Mouse (Mus musculus): Measurements from ENCODE around the gene E2f2.

E2f2 gene

DNA sequence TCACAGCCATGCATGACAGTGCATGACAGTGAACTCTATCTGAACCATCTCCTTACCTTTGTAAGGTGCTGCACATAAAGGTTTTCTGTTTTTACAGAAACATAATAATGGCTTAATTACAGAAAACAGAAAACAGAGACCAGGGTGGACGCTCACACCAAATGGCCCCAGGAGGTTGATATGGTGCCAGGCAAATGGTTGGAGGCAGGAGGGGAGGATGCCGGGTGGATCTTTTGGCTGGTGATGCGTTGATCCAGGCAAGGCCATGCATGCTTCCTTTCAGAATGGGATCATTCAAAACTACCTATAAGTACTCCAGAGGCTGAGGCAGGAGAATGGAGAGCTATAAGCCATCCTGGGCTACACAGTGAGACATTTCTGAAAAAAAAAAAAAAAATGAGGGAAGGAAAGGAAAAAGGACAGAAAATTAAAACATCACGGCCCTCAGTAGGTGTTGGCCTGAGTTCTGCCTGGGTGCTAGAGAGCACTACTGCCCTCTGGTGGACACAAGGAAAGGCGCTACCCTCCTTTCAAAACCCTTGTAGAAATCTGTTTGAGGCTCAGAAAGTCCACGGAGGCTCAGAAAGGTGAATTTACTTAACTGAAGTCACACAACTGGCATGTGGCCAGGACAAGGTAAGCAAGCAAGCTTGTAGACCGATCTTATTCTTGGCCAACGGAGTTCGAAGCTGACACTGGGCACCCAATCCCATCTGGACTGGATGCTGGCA, 27.5 kb downstream of the E2f2 start:
- DNase-seq (ENCODE audit: low spot score in 2 of 2): no peak

DNA sequence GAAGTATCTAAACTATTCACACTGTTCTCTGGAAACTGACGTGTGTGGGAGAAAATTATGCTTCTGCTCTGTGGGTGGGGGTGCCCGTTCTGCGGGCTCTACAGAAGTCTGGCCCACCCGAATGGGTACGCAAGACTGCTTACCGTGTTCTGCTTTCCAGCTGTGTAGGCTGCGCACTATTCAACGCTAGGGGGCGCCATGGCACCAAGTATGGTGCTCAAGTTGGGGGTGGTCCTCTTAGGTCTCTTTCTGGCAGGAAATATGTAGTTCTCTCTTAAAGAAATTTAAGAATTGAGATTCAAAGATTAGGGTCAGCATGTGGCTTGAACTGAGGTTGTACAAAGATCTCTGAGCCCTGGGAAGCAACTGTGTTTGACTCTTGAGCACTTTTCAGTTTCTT, 30.3 kb downstream of the E2f2 start:
- DNase-seq (ENCODE audit: low spot score in 2 of 2): peak in 1 of 2 experiments; percentile 63

DNA sequence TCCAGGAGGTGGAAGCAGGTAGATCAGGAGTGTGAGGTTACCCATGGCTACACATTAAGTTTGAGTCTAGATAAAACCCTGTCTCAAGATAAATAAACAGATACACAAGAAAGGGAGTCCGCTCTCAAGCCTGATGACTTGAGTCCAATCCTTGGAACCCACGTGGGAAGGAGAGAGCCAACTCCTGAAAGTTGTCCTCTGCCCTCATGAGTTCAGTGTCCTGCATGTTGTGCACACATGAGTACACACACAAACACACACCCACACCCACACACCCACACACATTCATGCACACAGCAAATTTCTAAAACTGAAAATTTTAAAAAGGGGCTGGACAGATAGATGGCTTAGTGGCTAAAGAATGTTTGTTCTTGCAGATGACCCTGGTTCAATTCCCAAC, 32.6 kb downstream of the E2f2 start:
- no peak for DNase-seq (ENCODE audit: low spot score in 2 of 2)

DNA sequence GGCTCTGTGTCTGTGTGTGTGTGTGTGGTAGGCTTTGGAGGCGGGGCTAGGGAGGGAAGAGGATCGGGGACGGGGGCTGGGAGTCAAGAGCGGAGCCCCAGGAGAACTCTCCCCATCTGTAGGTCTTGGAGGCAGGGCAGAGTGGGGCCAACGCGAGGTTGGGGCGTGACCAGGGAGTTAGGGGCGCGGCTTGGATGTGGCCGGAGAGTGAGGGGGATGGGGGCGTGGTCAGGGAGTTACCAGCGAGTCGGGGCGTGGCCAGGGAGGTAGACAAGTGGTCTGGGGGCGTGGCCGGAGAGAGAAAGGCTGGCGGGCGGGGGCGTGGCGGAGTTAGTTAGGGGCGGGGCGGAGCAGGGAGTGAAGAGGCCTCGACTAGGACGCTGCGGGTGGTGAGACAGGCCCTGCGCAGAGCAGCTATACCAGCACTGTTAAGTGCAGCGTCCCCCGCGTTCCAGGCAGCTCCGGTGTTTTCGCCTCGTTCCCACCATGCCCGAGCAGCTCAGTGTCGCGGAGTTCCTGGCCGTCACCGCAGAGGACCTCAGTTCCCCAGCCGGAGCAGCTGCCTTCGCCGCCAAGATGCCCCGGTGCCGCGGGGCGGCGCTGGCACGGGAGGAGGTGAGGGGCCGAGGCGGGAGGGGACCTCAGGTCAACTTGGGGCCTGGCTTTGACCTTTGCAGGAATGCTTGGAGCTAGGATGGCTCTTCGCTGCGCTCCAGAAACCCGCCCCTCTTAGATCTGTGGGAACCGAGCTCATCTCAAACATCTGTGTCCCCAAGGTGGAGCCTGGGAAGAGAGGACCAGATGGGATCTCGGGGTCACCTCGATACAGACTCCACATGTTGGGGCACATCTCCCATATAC, 34.1 kb downstream of the E2f2 start, which contains the start of gene Asap3:
Gene Asap3, plus strand, starts transcription at position 333 of the 861 bp plus-strand sequence.
- DNase-seq (ENCODE audit: low spot score in 2 of 2): peak; percentile 76 to 80

DNA sequence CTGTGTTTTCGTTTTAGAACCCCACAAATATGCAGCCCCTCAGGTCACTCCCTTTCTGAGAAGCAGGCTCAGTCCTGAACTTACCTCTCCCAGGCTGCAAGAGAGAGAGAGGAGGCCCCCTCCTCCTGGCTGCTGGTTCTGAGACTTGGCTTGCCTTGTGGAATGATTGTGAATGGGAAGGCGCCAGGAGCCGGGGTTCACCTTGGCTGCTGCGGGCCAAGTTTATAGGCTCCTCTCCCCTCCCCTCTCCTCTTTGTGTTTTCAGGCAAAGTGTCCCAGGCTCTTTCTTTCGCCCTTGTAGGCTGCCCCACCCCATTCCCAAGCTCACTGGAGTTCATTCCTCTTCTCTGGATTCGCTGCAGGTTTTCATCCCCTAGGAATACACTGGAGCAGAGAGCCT, 34.7 kb downstream of the E2f2 start:
- no peak for DNase-seq (ENCODE audit: low spot score in 2 of 2)

DNA sequence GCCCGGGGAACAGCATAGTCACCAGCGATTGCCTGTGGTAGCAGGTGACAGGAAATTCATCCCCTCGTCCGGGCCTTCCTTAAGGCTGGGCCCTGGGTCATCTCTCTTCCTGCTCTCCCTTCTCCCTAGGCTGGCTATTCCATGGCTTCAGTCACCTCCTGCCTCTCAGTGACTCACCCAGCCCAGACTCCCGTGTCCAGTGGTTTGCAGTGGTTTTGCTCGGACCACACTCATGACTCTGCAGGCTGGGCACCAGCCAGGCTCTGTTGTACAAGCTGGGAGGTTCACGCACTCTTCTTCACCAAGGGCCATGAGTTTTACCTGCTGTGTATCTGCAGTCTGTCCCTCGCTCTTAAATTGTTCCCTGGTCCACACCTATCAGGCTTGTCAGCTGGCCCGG, 38.7 kb downstream of the E2f2 start:
- DNase-seq (ENCODE audit: low spot score in 2 of 2): no peak

DNA sequence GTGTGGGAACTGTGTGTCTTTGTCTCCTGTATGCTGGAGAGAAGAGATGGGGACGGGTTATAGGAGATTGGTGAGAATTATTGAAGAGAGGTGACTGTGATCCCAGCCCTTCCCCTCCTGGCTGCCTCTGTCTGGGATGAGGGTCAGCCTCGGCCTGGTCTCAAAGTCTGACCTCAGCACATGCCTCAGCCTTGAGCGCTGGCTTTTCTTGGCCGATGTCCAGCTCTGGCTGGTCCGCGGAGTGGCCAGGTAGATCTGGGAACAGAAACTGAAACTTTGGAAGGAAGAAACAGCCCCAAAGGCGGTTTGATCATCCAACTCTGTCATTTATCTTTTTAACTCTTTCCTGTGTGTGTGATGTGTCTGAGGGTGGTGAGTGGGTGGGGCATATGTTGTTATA, 41.4 kb downstream of the E2f2 start:
- DNase-seq (ENCODE audit: low spot score in 2 of 2): no peak

DNA sequence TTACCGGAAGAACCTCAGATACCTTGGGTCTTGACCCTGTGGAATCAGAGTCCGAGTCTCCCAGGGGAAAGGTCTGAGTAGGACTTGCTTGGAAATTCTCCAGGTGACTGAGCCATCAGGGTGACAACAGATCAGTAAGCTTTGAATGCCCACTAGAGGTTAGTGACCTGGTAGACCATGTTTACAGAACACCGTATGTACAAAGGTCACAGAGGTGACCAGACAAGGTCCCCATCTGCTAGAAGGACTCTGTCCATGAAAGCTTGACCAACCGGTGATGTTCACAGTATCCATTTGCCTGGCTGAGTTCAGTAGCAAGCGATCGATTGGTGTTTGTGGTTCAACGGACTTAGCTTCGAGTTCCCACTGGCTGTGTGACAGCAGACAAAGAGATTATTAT, 42.6 kb downstream of the E2f2 start:
- no peak for DNase-seq (ENCODE audit: low spot score in 2 of 2)

DNA sequence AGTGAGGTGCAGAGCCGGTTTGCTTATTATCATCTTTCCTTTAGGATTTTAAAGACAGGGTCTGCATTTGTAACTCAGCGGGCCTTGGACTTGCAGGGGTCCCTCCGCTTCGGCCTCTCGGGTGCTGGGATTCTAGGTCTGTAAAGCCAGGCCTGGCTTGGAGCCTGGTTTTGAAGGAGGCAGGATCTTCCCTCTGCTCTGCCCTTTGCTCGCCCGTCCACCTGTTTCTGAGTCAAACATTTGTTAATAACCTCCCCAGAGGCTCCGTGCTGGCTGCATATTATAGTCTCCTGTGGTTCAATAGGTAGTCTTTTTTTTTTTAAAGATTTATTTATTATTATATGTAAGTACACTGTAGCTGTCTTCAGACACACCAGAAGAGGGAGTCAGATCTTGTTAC, 43.4 kb downstream of the E2f2 start:
- DNase-seq (ENCODE audit: low spot score in 2 of 2): no peak

DNA sequence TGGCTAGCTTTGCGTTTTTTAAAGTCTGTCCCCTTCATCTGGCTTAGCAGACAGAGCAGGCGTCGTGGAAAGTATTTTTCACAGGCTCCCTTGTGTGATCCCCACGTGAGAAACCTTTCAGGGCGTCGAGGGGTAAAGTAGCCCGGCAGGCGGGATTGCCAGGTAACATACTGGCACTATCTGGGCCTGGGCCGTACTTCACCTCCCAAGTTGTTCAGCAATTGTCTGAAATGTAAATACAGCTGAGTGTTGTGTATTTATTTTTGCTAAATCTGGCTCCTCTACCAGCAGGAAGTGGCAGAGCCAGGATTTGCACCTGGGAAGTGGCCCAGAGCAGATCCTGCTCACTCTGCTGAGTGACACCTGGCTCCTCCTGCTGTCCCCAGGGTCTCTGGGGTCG, 44.9 kb downstream of the E2f2 start:
- no peak for DNase-seq (ENCODE audit: low spot score in 2 of 2)

DNA sequence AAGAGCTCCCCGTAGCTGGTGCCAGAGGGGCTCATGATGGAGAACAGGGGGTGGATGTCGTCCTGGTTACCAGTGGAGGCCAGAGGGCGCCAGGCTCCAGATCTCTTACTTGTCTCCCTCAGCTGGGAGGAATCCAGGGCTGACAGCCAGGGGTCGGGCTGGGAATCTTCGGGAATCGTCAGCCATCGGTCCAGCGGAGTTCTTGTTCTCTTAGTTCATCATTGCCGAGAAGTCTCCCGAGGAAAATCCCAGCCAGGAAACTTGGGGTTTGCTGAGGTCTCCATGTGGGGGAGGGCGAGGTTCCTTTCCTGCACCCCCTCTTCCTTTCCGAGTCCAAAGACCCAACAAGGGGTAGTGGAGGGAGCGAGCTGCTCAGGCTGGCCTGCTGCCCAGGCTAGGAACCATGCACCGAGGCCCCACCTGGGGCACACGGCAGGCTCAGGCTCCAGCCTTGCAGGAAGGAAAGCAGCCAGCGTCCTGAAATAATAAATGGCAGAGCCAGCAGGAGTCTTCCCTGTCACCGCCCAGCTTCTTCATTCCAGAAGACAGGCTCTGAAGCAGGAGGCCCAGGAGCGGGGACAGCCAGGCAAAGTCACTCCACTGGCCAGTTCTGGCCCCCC, 46.5 kb downstream of the E2f2 start:
- DNase-seq (ENCODE audit: low spot score in 2 of 2): no peak

DNA sequence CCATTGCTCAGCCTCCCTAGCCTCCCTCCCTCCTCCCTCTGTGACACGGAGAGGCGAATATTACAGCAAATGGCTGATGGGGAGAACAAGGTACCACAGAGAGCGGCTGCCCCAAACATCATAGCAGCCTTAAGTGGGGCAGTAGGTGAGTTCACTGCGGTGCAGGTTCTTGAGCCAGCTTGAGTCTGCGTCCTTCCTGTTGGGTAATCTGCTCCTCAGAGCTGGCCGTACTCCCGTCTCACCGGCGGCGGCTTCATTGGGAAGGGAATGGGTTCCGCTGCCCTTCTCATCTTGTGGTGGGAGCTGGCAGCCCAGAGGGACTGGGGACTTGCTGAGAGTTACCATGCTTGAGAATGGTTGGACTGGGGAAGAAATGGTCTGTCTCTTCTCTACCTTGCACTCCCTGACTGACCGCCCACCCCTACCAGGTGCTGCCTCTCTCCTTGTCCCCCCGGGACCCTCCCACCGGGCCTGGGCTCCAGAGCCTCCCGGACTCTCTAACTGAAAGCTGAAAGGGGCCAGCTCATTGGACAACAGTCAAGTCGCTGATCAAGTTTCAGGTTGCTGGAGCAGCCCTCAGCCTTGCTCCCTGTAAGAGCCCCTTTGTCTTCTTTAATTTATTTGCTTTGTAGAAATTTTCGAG, 48.1 kb downstream of the E2f2 start:
- DNase-seq (ENCODE audit: low spot score in 2 of 2): no peak

DNA sequence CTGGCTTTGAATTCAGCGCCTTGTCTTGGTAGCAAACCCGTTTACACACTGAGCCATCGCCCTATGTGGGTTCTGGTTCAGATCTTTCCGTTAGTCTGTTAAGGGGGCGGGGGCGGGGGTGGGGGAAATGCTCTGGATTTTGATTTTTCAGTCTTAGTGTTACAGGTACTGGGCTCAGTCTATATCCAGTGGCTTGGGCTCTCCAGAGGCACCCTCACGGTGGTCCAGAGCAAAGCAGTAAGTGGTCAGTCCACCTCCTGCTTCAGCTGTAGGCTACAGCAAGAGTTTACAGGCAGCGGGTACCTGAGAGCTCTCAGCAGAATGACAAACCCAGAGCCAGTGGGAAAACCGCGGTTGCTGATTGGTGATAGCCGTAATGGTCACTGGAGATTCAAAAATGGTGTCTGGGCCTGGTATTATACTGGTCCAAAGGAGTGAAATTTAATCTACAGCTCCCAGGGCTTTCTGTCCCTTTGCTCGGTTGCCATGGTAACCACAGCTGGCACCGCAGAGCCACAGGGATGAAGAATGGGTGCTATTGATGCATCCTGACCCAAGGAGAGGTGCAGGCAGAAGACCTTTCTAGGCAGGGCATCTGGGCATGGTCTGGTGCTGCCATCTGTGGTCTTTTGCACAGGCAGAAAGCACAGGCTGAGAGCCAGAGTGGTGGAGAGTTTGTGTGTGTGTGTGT, 51.5 kb downstream of the E2f2 start:
- DNase-seq (ENCODE audit: low spot score in 2 of 2): peak in 1 of 2 experiments; percentile 46

DNA sequence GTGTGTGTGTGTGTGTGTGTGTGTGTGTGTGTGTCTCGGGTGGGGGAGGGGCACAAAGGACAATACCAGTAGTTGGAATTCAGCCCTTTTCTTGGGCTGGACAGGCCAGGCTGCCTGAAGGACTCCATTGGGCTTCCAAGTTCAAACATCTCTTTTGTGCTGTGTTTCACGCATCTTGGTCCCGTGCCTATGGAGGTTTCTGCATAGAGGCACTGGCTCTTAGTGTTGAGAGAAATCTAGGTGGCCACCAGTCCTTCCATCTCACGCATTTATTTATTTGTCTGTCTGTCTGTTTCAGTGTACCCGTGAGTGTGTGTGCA, 52.0 kb downstream of the E2f2 start:
- DNase-seq (ENCODE audit: low spot score in 2 of 2): no peak

DNA sequence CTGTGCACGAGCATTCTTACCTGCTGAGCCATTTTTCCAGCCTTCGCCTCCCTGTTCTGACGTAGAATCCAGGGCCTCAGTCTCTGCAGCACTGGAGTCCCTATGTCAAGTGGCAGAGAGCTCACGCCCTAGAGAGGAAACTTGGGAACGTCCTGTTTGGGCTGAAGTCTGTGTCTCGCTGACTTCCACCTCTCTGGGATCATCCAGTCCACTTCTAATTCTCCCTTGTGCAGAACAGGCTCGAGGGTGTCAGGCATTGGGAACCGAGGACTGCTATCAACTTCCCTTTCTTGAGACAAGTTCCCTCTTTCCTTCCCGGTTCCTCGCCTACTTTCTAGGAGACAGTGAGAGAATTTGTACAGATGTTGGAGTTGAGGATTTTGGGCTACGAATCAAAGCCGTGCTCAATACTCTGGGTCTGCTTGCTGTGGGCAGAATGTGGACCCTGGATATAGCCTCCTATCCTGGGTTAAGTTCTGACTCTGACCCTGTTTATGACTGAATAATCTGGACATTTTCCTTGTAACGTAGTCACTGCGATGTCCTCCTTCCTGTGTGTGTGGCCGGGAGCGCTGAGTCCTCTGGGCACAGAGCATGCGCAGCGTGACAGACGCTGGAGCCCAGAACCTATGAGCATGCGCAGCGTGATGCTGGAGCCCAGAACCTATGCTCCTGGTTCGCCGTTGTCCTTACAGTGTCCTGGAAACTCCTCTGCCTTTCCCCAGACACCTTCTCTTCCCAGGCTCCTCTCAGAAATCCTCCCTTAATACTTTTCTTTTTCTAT, 52.7 kb downstream of the E2f2 start:
- no peak for DNase-seq (ENCODE audit: low spot score in 2 of 2)

DNA sequence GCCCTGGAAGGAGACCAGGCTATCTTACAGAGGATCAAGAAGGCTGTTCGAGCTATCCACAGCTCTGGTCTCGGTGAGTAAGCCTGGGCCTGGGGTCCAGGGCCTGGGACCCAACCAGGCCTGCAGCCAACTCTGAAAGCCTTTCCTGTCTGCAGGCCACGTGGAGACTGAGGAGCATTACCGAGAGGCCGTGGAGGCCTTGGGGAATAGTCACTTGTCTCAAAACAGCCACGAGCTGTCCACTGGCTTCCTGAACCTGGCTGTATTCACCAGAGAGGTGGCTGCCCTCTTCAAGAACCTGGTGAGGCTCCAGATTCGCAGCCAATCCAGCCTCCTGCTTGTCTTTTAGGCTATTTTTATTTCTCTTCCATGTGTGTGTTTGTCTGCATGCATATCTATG, 55.2 kb downstream of the E2f2 start:
- no peak for DNase-seq (ENCODE audit: low spot score in 2 of 2)

DNA sequence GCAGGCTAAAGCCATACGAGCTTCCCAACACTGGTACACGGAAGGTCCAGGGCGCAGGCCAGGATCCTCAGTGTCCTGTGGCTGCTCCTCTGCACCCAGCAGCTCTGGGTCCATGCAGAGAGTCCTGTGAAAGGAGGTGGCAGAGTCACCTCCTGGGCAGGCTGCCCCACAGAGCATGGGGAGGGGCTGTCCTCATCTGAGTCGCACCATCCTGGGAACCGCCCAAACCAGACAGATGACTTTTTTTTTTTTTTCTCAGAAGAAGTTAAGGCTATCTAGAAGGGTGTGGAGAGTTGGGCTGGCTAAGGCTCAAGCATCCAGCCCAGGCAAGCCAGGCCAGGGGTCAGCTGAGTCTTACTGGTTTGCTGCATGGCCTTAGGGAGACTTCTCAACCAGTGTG, 56.4 kb downstream of the E2f2 start:
- no peak for DNase-seq (ENCODE audit: low spot score in 2 of 2)

DNA sequence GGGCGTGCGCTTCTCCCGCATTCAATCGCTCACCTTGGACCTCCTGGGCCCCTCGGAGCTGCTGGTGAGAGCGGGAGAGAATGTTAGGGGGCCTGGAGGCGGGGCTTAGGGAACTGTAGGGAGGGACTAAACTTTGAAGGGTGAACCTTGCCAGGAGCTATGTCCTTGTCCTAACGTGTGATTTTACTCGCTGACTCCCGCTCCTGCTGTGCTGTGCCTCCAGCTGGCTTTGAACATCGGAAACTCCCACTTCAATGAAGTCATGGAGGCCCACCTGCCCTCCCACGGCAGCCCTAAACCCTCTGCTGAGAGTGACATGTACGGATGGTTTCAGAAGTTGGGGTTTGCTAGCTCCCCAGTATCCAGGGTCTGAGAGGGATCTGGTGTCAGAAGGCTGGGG, 66.5 kb downstream of the E2f2 start:
- DNase-seq (ENCODE audit: low spot score in 2 of 2): no peak

DNA sequence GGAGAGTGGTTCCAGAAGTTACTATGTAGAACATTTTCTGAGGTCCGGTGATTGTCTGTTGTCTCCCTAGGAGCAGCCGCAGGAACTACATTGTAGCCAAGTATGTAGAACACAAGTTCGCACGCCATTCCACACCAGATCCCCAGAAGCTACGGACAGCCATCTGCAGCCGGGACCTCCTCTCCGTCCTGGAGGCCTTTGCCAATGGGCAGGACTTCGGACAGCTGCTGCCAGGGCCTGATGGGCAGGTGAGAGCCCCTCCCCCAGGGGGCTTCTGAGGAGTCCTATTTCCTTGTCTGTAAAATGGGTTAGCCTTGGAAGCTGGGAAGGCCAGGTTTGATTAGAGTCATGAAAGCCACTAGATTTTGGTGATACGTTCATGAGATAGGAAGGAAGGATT, 66.9 kb downstream of the E2f2 start:
- DNase-seq (ENCODE audit: low spot score in 2 of 2): no peak

DNA sequence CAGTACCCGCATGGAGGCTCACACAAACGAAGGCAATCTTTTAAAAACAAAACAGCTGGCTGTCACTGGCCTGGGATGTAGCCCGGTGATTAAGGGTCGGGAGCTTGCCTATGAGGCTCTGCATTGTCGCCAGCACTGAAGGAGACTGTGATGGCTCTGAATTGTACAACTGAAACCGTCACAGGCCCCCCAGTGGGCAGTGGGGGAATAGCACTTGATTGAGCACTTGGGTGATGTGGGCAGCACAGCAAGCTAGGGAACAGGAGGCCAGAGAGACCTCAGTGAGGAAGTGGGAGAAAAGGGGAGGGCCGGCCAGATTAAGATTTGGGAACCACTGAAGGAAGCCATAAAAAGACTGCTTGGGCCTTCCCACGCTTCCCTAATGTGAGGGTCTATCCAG, 67.4 kb downstream of the E2f2 start:
- DNase-seq (ENCODE audit: low spot score in 2 of 2): peak; percentile 60 to 80

DNA sequence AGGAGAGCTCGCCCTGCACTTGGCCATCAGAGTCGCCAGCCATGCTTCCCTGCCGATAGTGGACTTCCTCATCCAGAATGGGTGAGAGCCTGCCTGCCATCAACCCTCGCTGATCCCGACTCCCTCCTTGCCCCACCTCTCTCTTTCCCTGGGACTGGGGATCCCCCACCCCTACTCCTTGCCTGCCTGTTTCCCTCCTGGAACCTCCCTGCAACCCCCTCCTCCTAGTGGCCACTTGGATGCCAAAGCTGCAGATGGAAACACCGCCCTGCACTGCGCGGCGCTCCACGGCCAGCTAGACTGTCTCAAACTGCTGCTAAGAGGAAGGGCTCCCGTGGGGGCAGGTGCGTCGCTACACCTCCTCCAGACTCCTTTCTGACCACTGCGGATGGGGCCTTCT, 67.9 kb downstream of the E2f2 start:
- DNase-seq (ENCODE audit: low spot score in 2 of 2): no peak

All from frontal cortex, postnatal 14 days (tissue).